Mouse (Mus musculus) intestine, postnatal 0 days (tissue): ENCODE results near the gene Olfr177. TPM values are rescaled to one million over a fixed set of nuclear protein-coding genes. Genes with fewer than 3 reads are reported as not detected.

ENCODE experiments used
- ATAC-seq: fragments of 200-750 bp; cut with Nextera tagmentation; 2 replicates; pipeline ENCODE4 v1.8.0; 2017; ENCODE audit warnings: mild to moderate bottlenecking, moderate TSS enrichment, moderate library complexity
- H3K27ac ChIP-seq: fragments of 300-500 bp; sonication (generic); 2 replicates; pipeline ENCODE4 v1.5.1; 2014; ENCODE audit warnings: mild to moderate bottlenecking, low read depth, low read length, moderate library complexity
- H3K27me3 ChIP-seq: fragments of 300-500 bp; sonication (generic); replicated peaks from 2 replicates; pipeline ENCODE4 v1.6.1; 2014; ENCODE audit warnings: low read length, mixed read lengths; ENCODE audit not compliant: control insufficient read depth, insufficient read depth
- H3K36me3 ChIP-seq: fragments of 300-500 bp; sonication (generic); 2 replicates; pipeline ENCODE4 v1.6.1; 2014; ENCODE audit warnings: mild to moderate bottlenecking, moderate library complexity; ENCODE audit not compliant: control insufficient read depth, insufficient read depth
- H3K4me1 ChIP-seq: fragments of 300-500 bp; sonication (generic); replicated peaks from 2 replicates; pipeline ENCODE4 v1.6.1; 2014; ENCODE audit warnings: antibody characterized with exemption, low read length, mixed read lengths; ENCODE audit not compliant: control insufficient read depth, insufficient read depth
- H3K4me2 ChIP-seq: fragments of 300-500 bp; sonication (generic); replicated peaks from 2 replicates; pipeline ENCODE4 v1.6.1; 2014; ENCODE audit warnings: low read depth, mild to moderate bottlenecking, moderate library complexity
- H3K4me3 ChIP-seq: fragments of 300-500 bp; sonication (generic); 2 replicates; pipeline ENCODE4 v1.5.1; 2014; ENCODE audit warnings: low read depth, low read length
- H3K9ac ChIP-seq: fragments of 300-500 bp; sonication (generic); 2 replicates; pipeline ENCODE4 v1.6.1; 2014; ENCODE audit warnings: mild to moderate bottlenecking, low read depth, low read length
- H3K9me3 ChIP-seq: fragments of 300-500 bp; sonication (generic); 2 replicates; pipeline ENCODE4 v1.6.1; 2016; ENCODE audit warnings: mixed run types; ENCODE audit not compliant: control insufficient read depth
- CTCF ChIP-seq: sonication (generic); IDR thresholded peaks from 2 replicates; pipeline ENCODE4 v1.5.1; 2016; ENCODE audit warnings: low read depth, mild to moderate bottlenecking, control low read depth, antibody characterized with exemption, moderate library complexity
- WGBS: fragments of 180-500 bp; shearing (Covaris S2); extraction: QIAGEN DNeasy Blood & Tissue Kit; methylation state at CpG from one replicate; pipeline ENCODE4 v1.1.7; 2014; 5-methylcytosine and 5-hydroxymethylcytosine counted together
- polyA plus RNA-seq: library from polyadenylated mRNA; unstranded; fragments of >200 nt; fragmentation: Nextera tagmentation; extraction: Ambion mirVana; gene quantifications from 2 replicates; pipeline ENCODE4 v1.2.1, GENCODE M21; 2015

The Olfr177 gene
- not detected in 2 replicates for polyA plus RNA-seq

- H3K4me3 ChIP-seq = no peak within 1 kb of the TSS
- H3K9me3 ChIP-seq = no peaks in the 10 kb centered on the region
- H3K36me3 ChIP-seq = no peaks in the 10 kb centered on the region
- no peaks in the 10 kb centered on the region for H3K27me3 ChIP-seq
- no peaks in the 10 kb centered on the region for H3K4me1 ChIP-seq
- H3K27ac ChIP-seq = no peak within 1 kb of the TSS
- WGBS = 49% methylated on average over 1 of the region's 1 CpGs
- no peak within 1 kb of the TSS for H3K9ac ChIP-seq
- H3K4me2 ChIP-seq = no peak within 1 kb of the TSS
- no peak for TF ChIP-seq CTCF
- no peak for ATAC-seq
Measured at GRCm38 (mm10) chr16:58874668-58875067, at the start of gene Olfr177. Olfr177 (minus strand) TSS chr16:58874768.

DNA sequence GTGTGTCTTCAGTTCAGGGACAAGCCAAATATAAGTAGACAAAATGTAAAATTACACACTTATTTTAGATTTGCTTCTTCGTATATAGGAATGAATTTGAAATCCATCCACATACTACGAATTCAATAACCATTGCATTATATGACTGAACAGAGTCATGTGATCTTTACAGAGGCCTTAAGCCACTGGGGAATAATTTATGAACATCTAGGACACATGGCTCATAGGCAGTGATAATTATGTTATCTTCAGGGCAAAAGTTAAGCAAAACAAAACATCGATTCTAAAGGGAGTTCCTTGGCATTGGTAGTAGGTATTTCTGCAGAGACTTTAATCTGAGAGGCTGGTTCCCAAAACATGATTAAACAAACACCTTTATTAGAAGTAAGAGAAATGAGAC lies 17.4 kb upstream of the Olfr177 start, which contains the start of gene Olfr178:
Olfr178 (minus strand) TSS at position 101 of the 400 bp plus-strand sequence.
- H3K4me2 ChIP-seq = no peak within 1 kb of the TSS
- no peak within 1 kb of the TSS for H3K9ac ChIP-seq
- H3K4me1 ChIP-seq = no peaks in the 10 kb centered on the region
- H3K4me3 ChIP-seq = no peak within 1 kb of the TSS
- ATAC-seq = no peak
- no peak within 1 kb of the TSS for H3K27ac ChIP-seq
- WGBS = 81% methylated on average over 3 of the region's 3 CpGs
- no peaks in the 10 kb centered on the region for H3K9me3 ChIP-seq
- H3K36me3 ChIP-seq = no peaks in the 10 kb centered on the region
- H3K27me3 ChIP-seq = no peaks in the 10 kb centered on the region
- no peak for TF ChIP-seq CTCF

DNA sequence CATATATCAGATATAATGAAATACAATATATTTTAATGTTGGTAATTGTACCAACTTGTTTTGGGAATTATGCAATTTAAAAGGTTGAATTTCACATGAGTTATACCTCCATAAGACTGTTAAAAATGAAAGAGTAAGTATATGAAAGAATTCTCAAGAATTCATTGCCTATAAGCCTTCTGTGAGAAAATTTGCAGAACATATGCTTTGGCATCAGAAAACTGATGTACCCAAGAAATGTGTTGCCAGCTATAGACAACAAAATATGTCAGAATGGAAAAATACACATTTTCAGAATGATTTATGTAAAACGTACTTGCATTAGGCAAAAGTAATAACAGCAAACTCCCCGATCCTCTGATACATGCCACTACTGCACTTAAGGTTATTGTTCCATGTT lies 9.8 kb upstream of the Olfr177 start:
- no peak for TF ChIP-seq CTCF
- no peak overlapping the region for H3K9ac ChIP-seq
- ATAC-seq = no peak
- H3K9me3 ChIP-seq = no peaks in the 10 kb centered on the region
- no peaks in the 10 kb centered on the region for H3K27me3 ChIP-seq
- H3K4me1 ChIP-seq = no peaks in the 10 kb centered on the region
- no peak overlapping the region for H3K27ac ChIP-seq
- no peak overlapping the region for H3K4me2 ChIP-seq
- H3K4me3 ChIP-seq = no peak overlapping the region
- 96% methylated on average over 2 of the region's 2 CpGs for WGBS
- no peaks in the 10 kb centered on the region for H3K36me3 ChIP-seq

DNA sequence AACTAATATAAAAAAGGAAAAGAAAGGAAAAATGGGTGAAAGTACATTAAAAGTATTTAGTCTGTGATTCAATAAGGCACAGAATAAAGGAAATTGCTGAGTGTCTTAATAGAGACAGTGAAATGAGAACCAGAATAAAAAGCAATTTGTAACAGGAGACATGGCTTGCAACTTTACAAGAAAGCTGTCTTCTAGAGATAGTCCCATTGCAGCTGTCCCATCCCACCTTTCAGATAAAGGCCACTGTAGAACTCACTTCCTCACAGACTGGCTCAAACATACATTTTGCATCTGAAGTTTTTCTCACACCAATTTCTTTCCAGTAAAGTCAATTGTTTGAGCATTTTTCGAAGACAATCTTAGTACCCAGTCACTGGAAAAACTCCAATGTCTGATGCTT lies 13.1 kb downstream of the Olfr177 start:
- Histone ChIP-seq H3K36me3 (no peaks in the 10 kb centered on the region), H3K4me3 (no peak overlapping the region), H3K4me1 (no peaks in the 10 kb centered on the region), H3K9ac (no peak overlapping the region), H3K27ac (no peak overlapping the region), H3K4me2 (no peak overlapping the region), H3K27me3 (no peaks in the 10 kb centered on the region), H3K9me3 (no peaks in the 10 kb centered on the region)
- TF ChIP-seq CTCF = no peak
- WGBS = 73% methylated on average over 1 of the region's 1 CpGs
- no peak for ATAC-seq

GRCm38 (mm10) chr16:58860032-58860737 lies 14.4 kb downstream of the Olfr177 start:
- no peaks in the 10 kb centered on the region for H3K36me3 ChIP-seq
- H3K4me3 ChIP-seq = no peak overlapping the region
- H3K27me3 ChIP-seq = no peaks in the 10 kb centered on the region
- H3K9me3 ChIP-seq = no peaks in the 10 kb centered on the region
- no peak overlapping the region for H3K4me2 ChIP-seq
- 82% methylated on average over 2 of the region's 2 CpGs for WGBS
- TF ChIP-seq CTCF = no peak
- no peak overlapping the region for H3K27ac ChIP-seq
- H3K9ac ChIP-seq = no peak overlapping the region
- no peaks in the 10 kb centered on the region for H3K4me1 ChIP-seq
- no peak for ATAC-seq

DNA sequence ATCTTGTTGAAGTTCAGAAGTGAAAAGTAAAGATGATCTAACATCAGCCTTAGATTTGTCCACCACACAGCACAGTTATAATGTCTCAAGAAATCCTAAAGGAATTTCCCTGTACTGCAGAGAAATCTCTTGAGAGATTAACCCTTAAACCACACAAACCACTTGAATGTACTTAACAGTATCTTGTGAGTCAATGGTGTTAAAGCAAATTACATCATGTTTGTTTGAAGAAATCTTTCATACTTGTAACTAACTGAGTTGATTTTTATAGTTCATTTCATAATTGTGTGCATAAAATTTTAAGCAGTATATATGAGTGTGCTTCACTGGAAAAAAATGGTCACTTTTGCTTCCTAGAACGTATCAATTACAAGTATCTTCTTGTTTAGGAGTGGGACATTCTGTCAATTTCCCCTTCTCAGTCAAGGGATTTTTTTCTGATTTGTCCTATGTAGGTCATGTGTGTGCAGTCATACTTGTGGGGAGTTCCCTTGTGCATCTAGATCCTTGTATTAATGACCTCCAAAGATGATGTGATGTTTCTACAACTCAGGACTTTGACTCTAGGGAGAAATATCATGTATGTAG lies 47.7 kb downstream of the Olfr177 start, which contains the start of gene Olfr175-ps1:
Olfr175-ps1 (minus strand) TSS at position 51 of the 588 bp plus-strand sequence.
- ATAC-seq = no peak
- Histone ChIP-seq H3K27me3 (no peaks in the 10 kb centered on the region), H3K9me3 (no peaks in the 10 kb centered on the region), H3K36me3 (no peaks in the 10 kb centered on the region), H3K27ac (no peak within 1 kb of the TSS), H3K4me3 (no peak within 1 kb of the TSS), H3K9ac (no peak within 1 kb of the TSS), H3K4me1 (no peaks in the 10 kb centered on the region), H3K4me2 (no peak within 1 kb of the TSS)
- WGBS = 73% methylated on average over 1 of the region's 1 CpGs
- TF ChIP-seq CTCF = no peak

Other genes starting within 250 kb of the Olfr177 start
- not detected in 2 replicates for gene E330017A01Rik, start 236.0 kb downstream of the Olfr177 start, polyA plus RNA-seq
- gene Cpox, start 204.5 kb downstream of the Olfr177 start, polyA plus RNA-seq = 54.5 and 56.7 TPM in 2 replicates
- 0.20 and 0.34 TPM in 2 replicates for gene Gpr15, start 155.7 kb downstream of the Olfr177 start, polyA plus RNA-seq
- 86.0 and 86.1 TPM in 2 replicates for gene Cldnd1, start 146.9 kb downstream of the Olfr177 start, polyA plus RNA-seq
- not detected in 2 replicates for gene Olfr172, start 111.6 kb downstream of the Olfr177 start, polyA plus RNA-seq
- not detected in 2 replicates for gene Olfr173, start 74.5 kb downstream of the Olfr177 start, polyA plus RNA-seq
- not detected in 2 replicates for gene Olfr175-ps1, start 48.0 kb downstream of the Olfr177 start, polyA plus RNA-seq
- gene Olfr178, start 17.3 kb upstream of the Olfr177 start, polyA plus RNA-seq = not detected in 2 replicates
- gene Olfr181, start 54.0 kb upstream of the Olfr177 start, polyA plus RNA-seq = not detected in 2 replicates
- not detected in 2 replicates for gene Olfr180, start 54.6 kb upstream of the Olfr177 start, polyA plus RNA-seq
- not detected in 2 replicates for gene Olfr183, start 120.6 kb upstream of the Olfr177 start, polyA plus RNA-seq
- gene Olfr186, start 155.5 kb upstream of the Olfr177 start, polyA plus RNA-seq = not detected in 2 replicates
- gene Olfr187, start 165.0 kb upstream of the Olfr177 start, polyA plus RNA-seq = not detected in 2 replicates
- gene Olfr190, start 203.2 kb upstream of the Olfr177 start, polyA plus RNA-seq = 0.03 and 0.07 TPM in 2 replicates
- not detected in 2 replicates for gene Olfr191, start 215.1 kb upstream of the Olfr177 start, polyA plus RNA-seq
- not detected in 2 replicates for gene Olfr193, start 237.1 kb upstream of the Olfr177 start, polyA plus RNA-seq
- not detected in 2 replicates for gene Olfr194, start 246.3 kb upstream of the Olfr177 start, polyA plus RNA-seq